Mouse (Mus musculus) stomach, embryonic 15.5 days (tissue): Measurements from ENCODE around the gene Anp32a. TPM values are rescaled to one million over a fixed set of nuclear protein-coding genes. Genes with fewer than 3 reads are reported as not detected.

Source experiments
- ATAC-seq: fragments of 200-750 bp; cut with Nextera tagmentation; 2 replicates; pipeline ENCODE4 v1.8.0; 2017; ENCODE audit warnings: low read depth, moderate number of reproducible peaks, moderate TSS enrichment; ENCODE audit not compliant: insufficient read depth, low FRiP score
- H3K27ac ChIP-seq: fragments of 300-500 bp; sonication (generic); 2 replicates; pipeline ENCODE4 v1.5.1; 2015; ENCODE audit warnings: mild to moderate bottlenecking, inconsistent platforms
- H3K27me3 ChIP-seq: fragments of 300-500 bp; sonication (generic); replicated peaks from 2 replicates; pipeline ENCODE4 v1.6.1; 2015; ENCODE audit warnings: inconsistent platforms
- H3K36me3 ChIP-seq: fragments of 300-500 bp; sonication (generic); 2 replicates; pipeline ENCODE4 v1.6.1; 2015; ENCODE audit warnings: inconsistent platforms
- H3K4me1 ChIP-seq: fragments of 300-500 bp; sonication (generic); 2 replicates; pipeline ENCODE4 v1.6.1; 2015; ENCODE audit warnings: inconsistent platforms
- H3K4me2 ChIP-seq: fragments of 300-500 bp; sonication (generic); 2 replicates; pipeline ENCODE4 v1.6.1; 2015; ENCODE audit warnings: mild to moderate bottlenecking, inconsistent platforms
- H3K4me3 ChIP-seq: fragments of 300-500 bp; sonication (generic); replicated peaks from 2 replicates; pipeline ENCODE4 v1.5.1; 2015; ENCODE audit warnings: inconsistent platforms
- H3K9ac ChIP-seq: fragments of 300-500 bp; sonication (generic); 2 replicates; pipeline ENCODE4 v1.6.1; 2015; ENCODE audit warnings: inconsistent platforms
- H3K9me3 ChIP-seq: fragments of 300-500 bp; sonication (generic); 2 replicates; pipeline ENCODE4 v1.6.1; 2016; ENCODE audit warnings: inconsistent platforms
- WGBS: fragments of 180-500 bp; shearing (Covaris S2); methylation state at CpG from one replicate; pipeline ENCODE4 v1.1.7; 2015; 5-methylcytosine and 5-hydroxymethylcytosine counted together
- polyA plus RNA-seq: library from polyadenylated mRNA; unstranded; fragments of >200 nt; fragmentation: Nextera tagmentation; extraction: Ambion mirVana; gene quantifications from 2 replicates; pipeline ENCODE4 v1.2.1, GENCODE M21; 2015

Anp32a gene
- polyA plus RNA-seq, 1 experiment from 2014 or later = 163 TPM

DNA sequence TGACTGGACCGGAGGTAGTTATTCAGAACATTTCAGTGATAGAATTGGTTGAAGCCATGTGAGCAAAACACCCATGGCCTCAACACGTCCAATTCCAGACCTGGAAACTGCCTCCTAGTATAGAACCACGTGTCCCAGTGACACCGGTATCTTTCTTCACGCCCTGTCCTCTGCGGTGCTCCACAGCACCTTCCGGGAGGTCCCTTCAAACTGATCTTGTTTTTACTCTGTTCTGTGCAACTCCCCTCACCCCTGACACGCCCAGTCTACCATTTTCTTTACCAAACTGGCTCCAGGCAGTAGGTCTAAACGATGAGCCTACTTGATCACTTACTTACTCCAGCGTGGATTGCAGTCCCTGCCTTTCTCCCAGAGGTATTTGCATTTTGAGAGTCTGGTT lies 7.0 kb downstream of the Anp32a start:
- ATAC-seq = no peak
- Histone ChIP-seq H3K9ac (no peak overlapping the region), H3K4me2 (no peak overlapping the region), H3K36me3 (no peaks in the 10 kb centered on the region), H3K9me3 (no peaks in the 10 kb centered on the region), H3K4me1 (peaks cover 35% of the 10 kb centered on the region), H3K4me3 (no peak overlapping the region), H3K27me3 (no peaks in the 10 kb centered on the region), H3K27ac (no peak overlapping the region)
- 77% methylated on average over 10 of the region's 10 CpGs for WGBS

GRCm38 (mm10) chr9:62348467-62348985 lies 7.4 kb downstream of the Anp32a start:
- H3K36me3 ChIP-seq = no peaks in the 10 kb centered on the region
- 58% methylated on average over 6 of the region's 6 CpGs for WGBS
- no peak overlapping the region for H3K4me3 ChIP-seq
- H3K9ac ChIP-seq = no peak overlapping the region
- no peak overlapping the region for H3K27ac ChIP-seq
- H3K9me3 ChIP-seq = no peaks in the 10 kb centered on the region
- ATAC-seq = no peak
- H3K27me3 ChIP-seq = no peaks in the 10 kb centered on the region
- H3K4me2 ChIP-seq = no peak overlapping the region
- H3K4me1 ChIP-seq = peaks cover 35% of the 10 kb centered on the region

GRCm38 (mm10) chr9:62349250-62349649 lies 8.2 kb downstream of the Anp32a start:
- peaks cover 35% of the 10 kb centered on the region for H3K4me1 ChIP-seq
- no peaks in the 10 kb centered on the region for H3K27me3 ChIP-seq
- WGBS = 68% methylated on average over 15 of the region's 15 CpGs
- no peak overlapping the region for H3K9ac ChIP-seq
- no peak overlapping the region for H3K4me2 ChIP-seq
- no peak for ATAC-seq
- no peak overlapping the region for H3K27ac ChIP-seq
- H3K4me3 ChIP-seq = no peak overlapping the region
- H3K9me3 ChIP-seq = no peaks in the 10 kb centered on the region
- H3K36me3 ChIP-seq = no peaks in the 10 kb centered on the region

DNA sequence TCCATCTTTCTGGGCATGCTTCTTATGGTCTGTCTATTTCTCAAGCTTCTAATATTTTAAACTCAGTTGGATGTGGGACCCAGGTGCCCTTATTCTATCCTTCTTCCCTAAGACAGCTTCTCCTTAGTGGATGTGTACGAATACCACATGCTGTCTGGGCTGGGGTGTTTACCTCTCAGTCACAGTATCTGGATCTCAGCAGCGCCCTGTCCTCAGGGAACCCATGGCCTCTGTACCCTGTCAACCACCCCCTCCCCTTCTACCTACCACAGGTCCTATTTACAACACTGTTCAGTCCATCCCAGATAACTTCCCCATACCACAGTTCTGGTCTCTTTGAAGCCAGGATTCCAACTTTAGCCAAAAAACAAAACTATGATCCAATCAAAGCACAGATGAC lies 9.6 kb downstream of the Anp32a start:
- 41% methylated on average over 2 of the region's 2 CpGs for WGBS
- Histone ChIP-seq H3K4me2 (no peak overlapping the region), H3K27me3 (no peaks in the 10 kb centered on the region), H3K9ac (no peak overlapping the region), H3K9me3 (no peaks in the 10 kb centered on the region), H3K4me1 (peaks cover 24% of the 10 kb centered on the region), H3K4me3 (no peak overlapping the region), H3K36me3 (no peaks in the 10 kb centered on the region), H3K27ac (0 out of 2 replicates have a peak overlapping the region, but pooled peaks have one; percentile 17)
- no peak for ATAC-seq

DNA sequence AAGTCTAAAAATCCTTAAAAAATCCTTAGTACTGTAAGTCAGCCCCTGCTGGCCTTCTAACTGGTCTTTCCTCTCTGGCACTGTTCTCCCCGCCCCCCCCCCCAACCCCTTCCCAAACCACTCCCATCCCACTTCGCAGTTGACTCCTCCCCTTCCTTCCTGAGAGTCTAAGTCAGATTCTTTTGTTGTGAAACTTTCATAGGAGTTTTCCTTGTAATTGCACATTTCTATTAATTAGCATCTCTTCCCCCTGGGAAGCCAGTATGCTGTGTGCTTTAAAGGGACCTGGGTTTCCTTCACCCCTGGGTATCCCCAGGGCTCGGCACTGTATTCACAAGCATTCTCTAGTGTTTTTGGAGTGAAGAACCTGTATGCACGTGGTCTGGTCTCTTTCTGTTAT lies 10.1 kb downstream of the Anp32a start:
- no peak overlapping the region for H3K4me3 ChIP-seq
- ATAC-seq = no peak
- no peak overlapping the region for H3K9ac ChIP-seq
- no peaks in the 10 kb centered on the region for H3K27me3 ChIP-seq
- 27% methylated on average over 4 of the region's 4 CpGs for WGBS
- no peaks in the 10 kb centered on the region for H3K9me3 ChIP-seq
- H3K36me3 ChIP-seq = no peaks in the 10 kb centered on the region
- H3K27ac ChIP-seq = no peak overlapping the region
- peaks cover 27% of the 10 kb centered on the region for H3K4me1 ChIP-seq
- H3K4me2 ChIP-seq = no peak overlapping the region

DNA sequence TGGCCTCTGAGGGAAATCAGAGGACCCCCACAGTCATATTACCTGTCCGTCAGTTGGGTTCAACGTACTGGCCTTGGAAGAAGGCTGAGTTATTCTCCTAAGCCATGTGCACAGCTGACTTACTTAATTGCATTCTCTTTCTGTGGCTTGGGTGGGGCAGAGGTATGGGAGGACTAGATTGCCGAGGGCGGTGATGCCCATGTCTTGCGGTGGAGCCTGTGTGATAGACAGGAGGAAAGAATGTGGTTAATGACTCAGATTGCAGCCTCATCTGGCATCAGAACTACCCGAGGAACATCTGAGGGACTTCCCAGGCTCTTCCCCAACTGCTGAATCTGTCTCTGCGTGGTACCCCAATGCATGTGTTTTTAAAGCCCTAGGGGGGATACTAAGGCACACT lies 12.7 kb downstream of the Anp32a start:
- no peak overlapping the region for H3K4me3 ChIP-seq
- no peaks in the 10 kb centered on the region for H3K27me3 ChIP-seq
- H3K27ac ChIP-seq = no peak overlapping the region
- 62% methylated on average over 7 of the region's 7 CpGs for WGBS
- no peak overlapping the region for H3K9ac ChIP-seq
- ATAC-seq = peak; percentile 64; the same call in 1 of the 2 replicates
- H3K4me1 ChIP-seq = peaks cover 34% of the 10 kb centered on the region
- H3K9me3 ChIP-seq = no peaks in the 10 kb centered on the region
- H3K36me3 ChIP-seq = no peaks in the 10 kb centered on the region
- H3K4me2 ChIP-seq = no peak overlapping the region

- peaks cover 27% of the 10 kb centered on the region for H3K4me1 ChIP-seq
- H3K9me3 ChIP-seq = no peaks in the 10 kb centered on the region
- no peaks in the 10 kb centered on the region for H3K36me3 ChIP-seq
- no peaks in the 10 kb centered on the region for H3K27me3 ChIP-seq
- no peak overlapping the region for H3K4me2 ChIP-seq
- H3K4me3 ChIP-seq = no peak overlapping the region
- H3K9ac ChIP-seq = no peak overlapping the region
- no peak overlapping the region for H3K27ac ChIP-seq
- ATAC-seq = no peak
- 76% methylated on average over 16 of the region's 16 CpGs for WGBS
These were observed 14.0 kb downstream of the Anp32a start for GRCm38 (mm10) chr9:62354838-62355719.

GRCm38 (mm10) chr9:62355763-62356162 lies 14.7 kb downstream of the Anp32a start:
- H3K4me3 ChIP-seq = no peak overlapping the region
- H3K27me3 ChIP-seq = no peaks in the 10 kb centered on the region
- H3K9ac ChIP-seq = no peak overlapping the region
- no peak for ATAC-seq
- WGBS = 72% methylated on average over 6 of the region's 6 CpGs
- peaks cover 26% of the 10 kb centered on the region for H3K4me1 ChIP-seq
- no peak overlapping the region for H3K4me2 ChIP-seq
- H3K27ac ChIP-seq = no peak overlapping the region
- H3K9me3 ChIP-seq = no peaks in the 10 kb centered on the region
- H3K36me3 ChIP-seq = no peaks in the 10 kb centered on the region

- H3K9me3 ChIP-seq = no peaks in the 10 kb centered on the region
- no peak for ATAC-seq
- H3K27ac ChIP-seq = no peak overlapping the region
- H3K4me1 ChIP-seq = peaks cover 43% of the 10 kb centered on the region
- no peaks in the 10 kb centered on the region for H3K27me3 ChIP-seq
- 65% methylated on average over 8 of the region's 8 CpGs for WGBS
- no peak overlapping the region for H3K4me3 ChIP-seq
- H3K9ac ChIP-seq = no peak overlapping the region
- no peaks in the 10 kb centered on the region for H3K36me3 ChIP-seq
- no peak overlapping the region for H3K4me2 ChIP-seq
These were observed 16.5 kb downstream of the Anp32a start for GRCm38 (mm10) chr9:62357593-62357992.

- no peaks in the 10 kb centered on the region for H3K36me3 ChIP-seq
- no peak for ATAC-seq
- H3K4me3 ChIP-seq = no peak overlapping the region
- H3K4me2 ChIP-seq = no peak overlapping the region
- no peaks in the 10 kb centered on the region for H3K9me3 ChIP-seq
- no peak overlapping the region for H3K27ac ChIP-seq
- H3K9ac ChIP-seq = no peak overlapping the region
- H3K27me3 ChIP-seq = no peaks in the 10 kb centered on the region
- peaks cover 55% of the 10 kb centered on the region for H3K4me1 ChIP-seq
- 69% methylated on average over 9 of the region's 9 CpGs for WGBS
These were observed 17.8 kb downstream of the Anp32a start for GRCm38 (mm10) chr9:62358851-62359250.

GRCm38 (mm10) chr9:62360889-62361288 lies 19.8 kb downstream of the Anp32a start:
- Histone ChIP-seq H3K9ac (no peak overlapping the region), H3K4me2 (no peak overlapping the region), H3K36me3 (no peaks in the 10 kb centered on the region), H3K4me1 (peaks cover 74% of the 10 kb centered on the region), H3K27me3 (no peaks in the 10 kb centered on the region), H3K4me3 (no peak overlapping the region), H3K9me3 (no peaks in the 10 kb centered on the region), H3K27ac (no peak overlapping the region)
- ATAC-seq = no peak
- 36% methylated on average over 4 of the region's 4 CpGs for WGBS

DNA sequence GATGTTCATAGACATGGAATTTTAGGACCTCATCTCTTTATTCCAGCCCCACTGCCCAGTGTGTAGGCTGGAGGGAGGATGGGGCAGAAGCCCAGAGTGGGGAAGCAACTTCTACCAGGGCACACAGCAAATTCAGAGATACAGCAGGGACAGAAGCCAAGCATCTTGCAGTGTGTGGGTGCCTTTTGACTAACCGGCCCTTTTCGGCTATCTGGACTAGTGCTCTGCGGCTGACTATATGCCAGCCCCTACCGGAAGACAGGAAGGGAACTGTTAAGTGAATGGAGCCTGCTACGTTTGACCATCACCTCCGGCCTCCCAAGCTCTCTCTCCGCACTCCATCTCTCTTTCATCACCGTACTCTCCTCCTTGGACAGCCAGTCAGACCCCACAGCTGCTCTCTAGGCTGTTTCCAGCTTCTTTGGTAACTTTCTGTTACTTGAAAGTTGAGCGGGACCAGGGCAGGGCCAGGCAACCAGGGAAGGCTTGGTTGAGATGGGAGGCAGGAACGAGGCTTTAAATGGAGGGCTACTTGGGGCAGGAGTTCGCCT lies 21.8 kb downstream of the Anp32a start:
- no peak overlapping the region for H3K9ac ChIP-seq

More for the DNA sequence above, 21.8 kb downstream of the Anp32a start:
- no peak overlapping the region for H3K4me3 ChIP-seq
- no peak for ATAC-seq
- peak overlapping the region; percentile 68 for H3K27ac ChIP-seq
- no peaks in the 10 kb centered on the region for H3K27me3 ChIP-seq
- no peaks in the 10 kb centered on the region for H3K36me3 ChIP-seq
- WGBS = 45% methylated on average over 11 of the region's 11 CpGs
- H3K4me1 ChIP-seq = peaks cover 83% of the 10 kb centered on the region
- H3K9me3 ChIP-seq = no peaks in the 10 kb centered on the region
- H3K4me2 ChIP-seq = peak overlapping the region; percentile 59
